Mouse (Mus musculus): ENCODE measurements around the gene Ptf1a.

Gene Ptf1a

GRCm38 (mm10) chr2:19444931-19445831, at the start of gene Ptf1a:
Gene Ptf1a (plus strand): TSS chr2:19445663.
- no peak for DNase-seq (ENCODE audit: low spot score)

- no peak for DNase-seq (ENCODE audit: low spot score)
Observed at GRCm38 (mm10) chr2:19405409-19405808, 40.1 kb upstream of the Ptf1a start.

GRCm38 (mm10) chr2:19406531-19406930, 38.9 kb upstream of the Ptf1a start:
- no peak for DNase-seq (ENCODE audit: low spot score)

GRCm38 (mm10) chr2:19414222-19414965, 31.1 kb upstream of the Ptf1a start:
- peak; percentile 64 for DNase-seq (ENCODE audit: low spot score)

GRCm38 (mm10) chr2:19415063-19415521, 30.4 kb upstream of the Ptf1a start:
- peak; percentile 7 for DNase-seq (ENCODE audit: low spot score)

- no peak for DNase-seq (ENCODE audit: low spot score)
Observed at GRCm38 (mm10) chr2:19416066-19416465, 29.4 kb upstream of the Ptf1a start.

- DNase-seq (ENCODE audit: low spot score), result no peak
Observed at GRCm38 (mm10) chr2:19419686-19420345, 25.6 kb upstream of the Ptf1a start.

- no peak for DNase-seq (ENCODE audit: low spot score)
Observed at GRCm38 (mm10) chr2:19422226-19422625, 23.2 kb upstream of the Ptf1a start.

GRCm38 (mm10) chr2:19423086-19423485, 22.4 kb upstream of the Ptf1a start:
- no peak for DNase-seq (ENCODE audit: low spot score)

- DNase-seq (ENCODE audit: low spot score), result peak; percentile 53
Observed at GRCm38 (mm10) chr2:19429031-19429430, 16.4 kb upstream of the Ptf1a start.

- no peak for DNase-seq (ENCODE audit: low spot score)
Observed at GRCm38 (mm10) chr2:19429691-19430690, 15.5 kb upstream of the Ptf1a start.

GRCm38 (mm10) chr2:19430746-19431145, 14.7 kb upstream of the Ptf1a start:
- no peak for DNase-seq (ENCODE audit: low spot score)

- DNase-seq (ENCODE audit: low spot score), result no peak
Observed at GRCm38 (mm10) chr2:19431186-19431585, 14.3 kb upstream of the Ptf1a start.

GRCm38 (mm10) chr2:19431614-19432323, 13.7 kb upstream of the Ptf1a start:
- no peak for DNase-seq (ENCODE audit: low spot score)

- no peak for DNase-seq (ENCODE audit: low spot score)
Observed at GRCm38 (mm10) chr2:19444346-19444745, 1.1 kb upstream of the Ptf1a start.

GRCm38 (mm10) chr2:19445871-19446501, 523 bp downstream of the Ptf1a start:
- DNase-seq (ENCODE audit: low spot score), result no peak

GRCm38 (mm10) chr2:19446746-19447145, 1.3 kb downstream of the Ptf1a start:
- DNase-seq (ENCODE audit: low spot score), result no peak

- no peak for DNase-seq (ENCODE audit: low spot score)
Observed at GRCm38 (mm10) chr2:19448042-19448700, 2.7 kb downstream of the Ptf1a start.

GRCm38 (mm10) chr2:19449308-19449707, 3.8 kb downstream of the Ptf1a start:
- DNase-seq (ENCODE audit: low spot score), result no peak

Measured in urinary bladder, postnatal 14 days (tissue).